In genomic region chr11:34392105-34392504, GRCm38 (mm10) we compare ENCODE assay signal across 22 mouse cellular contexts.
"Had no signal": no experiment of that assay in that cellular context is flagged by ENCODE, and none has a peak within 500 bp of the region (broad histone marks: within the 10 kb centered on the region; RNA-seq: fewer than 3 reads in every experiment).

No protein-coding gene starts in this region.

- ATAC-seq: liver, postnatal 0 days; lung, postnatal 0 days; midbrain, embryonic 15.5 days had no signal

- H3K4me1 ChIP-seq: liver, embryonic 13.5 days; liver, embryonic 15.5 days; lung, embryonic 15.5 days; megakaryocyte, embryonic 14.5 days; midbrain, embryonic 10.5 days; midbrain, embryonic 12.5 days; midbrain, embryonic 15.5 days; neural tube, embryonic 12.5 days had no signal

- H3K27me3 ChIP-seq: liver, embryonic 13.5 days; liver, embryonic 15.5 days; lung, embryonic 15.5 days; megakaryocyte, embryonic 14.5 days; midbrain, embryonic 12.5 days; midbrain, embryonic 15.5 days; neural tube, embryonic 12.5 days had no signal

- H3K9me3 ChIP-seq: liver, embryonic 13.5 days; liver, embryonic 15.5 days; lung, embryonic 15.5 days; megakaryocyte, embryonic 14.5 days; midbrain, embryonic 10.5 days; midbrain, embryonic 12.5 days; midbrain, embryonic 15.5 days; neural tube, embryonic 12.5 days had no signal

- H3K9ac ChIP-seq: liver, embryonic 13.5 days; liver, embryonic 15.5 days; liver, postnatal 0 days; lung, embryonic 15.5 days; midbrain, embryonic 12.5 days; midbrain, embryonic 15.5 days; neural tube, embryonic 12.5 days had no signal

- DNase-seq: liver, embryonic 13.5 days; liver, postnatal 0 days; lung, adult 2 months; lung, postnatal 14 days; lung, postnatal 36 days; right cerebral cortex, postnatal 14 days; right cerebral cortex, postnatal 4 days; spleen, adult 18-20 months; thymus, adult 18-20 months; thymus, postnatal 14 days; thymus, postnatal 36 days had no signal

- H3K36me3 ChIP-seq: liver, embryonic 13.5 days; liver, embryonic 15.5 days; lung, embryonic 15.5 days; midbrain, embryonic 10.5 days; midbrain, embryonic 12.5 days; midbrain, embryonic 15.5 days; neural tube, embryonic 12.5 days had no signal

- H3K27ac ChIP-seq: liver, embryonic 13.5 days; liver, embryonic 15.5 days; lung, embryonic 15.5 days; macrophage; midbrain, embryonic 10.5 days; midbrain, embryonic 12.5 days; midbrain, embryonic 15.5 days; neural tube, embryonic 12.5 days had no signal

- H3K4me2 ChIP-seq: liver, embryonic 11.5 days; liver, embryonic 13.5 days; liver, embryonic 15.5 days; lung, embryonic 15.5 days; midbrain, embryonic 12.5 days; midbrain, embryonic 15.5 days; neural tube, embryonic 12.5 days had no signal

- H3K4me3 ChIP-seq: liver, embryonic 13.5 days; liver, embryonic 15.5 days; lung, embryonic 15.5 days; megakaryocyte, embryonic 14.5 days; midbrain, embryonic 10.5 days; midbrain, embryonic 12.5 days; midbrain, embryonic 15.5 days; myocyte; neural tube, embryonic 12.5 days had no signal
